Mouse (Mus musculus) neural tube, embryonic 12.5 days (tissue): ENCODE data around the gene Fam122a. TPM values are rescaled to one million over a fixed set of nuclear protein-coding genes. Genes with fewer than 3 reads are reported as not detected.

ENCODE experiments used
- ATAC-seq: fragments of 200-750 bp; cut with Nextera tagmentation; 2 replicates; pipeline ENCODE4 v1.8.0; 2017; ENCODE audit warnings: low read depth, mild to moderate bottlenecking, moderate TSS enrichment, moderate library complexity; ENCODE audit not compliant: low FRiP score
- H3K27ac ChIP-seq: fragments of 300-500 bp; sonication (generic); 2 replicates; pipeline ENCODE4 v1.5.1; 2016
- H3K27me3 ChIP-seq: fragments of 300-500 bp; sonication (generic); replicated peaks from 2 replicates; pipeline ENCODE4 v1.6.1; 2016; ENCODE audit warnings: mild to moderate bottlenecking
- H3K36me3 ChIP-seq: fragments of 300-500 bp; sonication (generic); 2 replicates; pipeline ENCODE4 v1.6.1; 2016; ENCODE audit warnings: mild to moderate bottlenecking
- H3K4me1 ChIP-seq: fragments of 300-500 bp; sonication (generic); 2 replicates; pipeline ENCODE4 v1.6.1; 2016
- H3K4me2 ChIP-seq: fragments of 300-500 bp; sonication (generic); replicated peaks from 2 replicates; pipeline ENCODE4 v1.6.1; 2016; ENCODE audit warnings: mild to moderate bottlenecking
- H3K4me3 ChIP-seq: fragments of 300-500 bp; sonication (generic); 2 replicates; pipeline ENCODE4 v1.5.1; 2016
- H3K9ac ChIP-seq: fragments of 300-500 bp; sonication (generic); 2 replicates; pipeline ENCODE4 v1.6.1; 2016; ENCODE audit warnings: mild to moderate bottlenecking
- H3K9me3 ChIP-seq: fragments of 300-500 bp; sonication (generic); 2 replicates; pipeline ENCODE4 v1.6.1; 2016; ENCODE audit warnings: mild to moderate bottlenecking
- WGBS: fragments of 180-500 bp; shearing (Covaris S2); methylation state at CpG from one replicate; pipeline ENCODE4 v1.1.7; 2016; 5-methylcytosine and 5-hydroxymethylcytosine counted together
- polyA plus RNA-seq: library from polyadenylated mRNA; unstranded; fragments of >200 nt; fragmentation: Nextera tagmentation; extraction: Ambion mirVana; gene quantifications from 2 replicates; pipeline ENCODE4 v1.2.1, GENCODE M21; 2016

Gene Fam122a
- polyA plus RNA-seq, 1 experiment from 2014 or later, result 68.7 TPM

DNA sequence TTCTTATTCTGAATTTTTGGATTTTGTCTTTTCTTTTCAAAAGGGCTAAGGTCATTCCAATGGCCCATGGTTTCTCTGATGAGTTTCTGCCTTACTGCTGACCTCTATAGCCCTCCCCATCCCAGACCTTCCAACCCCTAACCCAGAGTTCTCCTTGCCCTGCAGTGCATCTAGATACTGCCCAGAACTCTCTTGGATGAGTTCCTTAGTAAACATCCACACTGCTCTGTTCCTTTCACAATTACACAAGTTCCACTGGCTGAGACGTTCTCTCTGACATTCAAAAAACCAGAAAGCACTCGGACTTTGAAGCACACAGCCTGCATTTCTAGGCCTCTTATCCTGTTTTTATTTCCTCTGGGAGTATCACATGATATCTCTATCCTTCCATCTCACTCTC lies 3.8 kb upstream of the Fam122a start:
- H3K4me3 ChIP-seq, result no peak overlapping the region
- H3K4me2 ChIP-seq, result no peak overlapping the region
- 61% methylated on average over 2 of the region's 2 CpGs for WGBS

DNA sequence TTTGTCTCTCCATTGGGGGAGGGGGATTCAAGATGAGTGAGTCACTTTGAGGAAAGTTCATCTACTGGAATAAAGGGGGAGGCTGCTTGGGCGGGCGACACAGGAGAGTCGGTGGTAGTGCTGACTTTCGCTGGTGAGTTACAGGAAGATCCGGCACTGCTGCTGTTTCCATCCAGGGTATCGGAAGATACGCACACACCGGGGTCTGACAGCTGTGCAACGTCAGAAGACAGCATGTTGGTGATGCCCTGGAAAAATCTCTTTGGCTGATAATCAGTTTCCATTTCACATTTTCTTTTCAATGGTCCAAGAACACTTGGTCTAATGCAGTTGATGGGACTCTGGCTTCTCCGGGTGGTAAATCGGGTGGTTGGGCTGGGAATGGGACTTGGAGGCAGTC lies 695 bp downstream of the Fam122a start:
- H3K4me2 ChIP-seq, result peak overlapping the region; percentile 85
- no peaks in the 10 kb centered on the region for H3K9me3 ChIP-seq
- peak overlapping the region; percentile 87 for H3K9ac ChIP-seq
- ATAC-seq, result no peak; the same call in 1 of the 2 replicates
- 2% methylated on average over 11 of the region's 11 CpGs for WGBS
- H3K27ac ChIP-seq, result 0 out of 2 replicates have a peak overlapping the region, but pooled peaks have one; percentile 85
- H3K27me3 ChIP-seq, result no peaks in the 10 kb centered on the region
- H3K36me3 ChIP-seq, result no peaks in the 10 kb centered on the region
- peaks cover 5% of the 10 kb centered on the region; the same call in 1 of the 2 replicates for H3K4me1 ChIP-seq
- H3K4me3 ChIP-seq, result peak overlapping the region; percentile 78

More for the DNA sequence above, 3.8 kb upstream of the Fam122a start:
- Histone ChIP-seq H3K9ac (no peak overlapping the region), H3K27me3 (no peaks in the 10 kb centered on the region), H3K9me3 (no peaks in the 10 kb centered on the region), H3K4me1 (no peaks in the 10 kb centered on the region), H3K27ac (no peak overlapping the region), H3K36me3 (no peaks in the 10 kb centered on the region)
- no peak for ATAC-seq

DNA sequence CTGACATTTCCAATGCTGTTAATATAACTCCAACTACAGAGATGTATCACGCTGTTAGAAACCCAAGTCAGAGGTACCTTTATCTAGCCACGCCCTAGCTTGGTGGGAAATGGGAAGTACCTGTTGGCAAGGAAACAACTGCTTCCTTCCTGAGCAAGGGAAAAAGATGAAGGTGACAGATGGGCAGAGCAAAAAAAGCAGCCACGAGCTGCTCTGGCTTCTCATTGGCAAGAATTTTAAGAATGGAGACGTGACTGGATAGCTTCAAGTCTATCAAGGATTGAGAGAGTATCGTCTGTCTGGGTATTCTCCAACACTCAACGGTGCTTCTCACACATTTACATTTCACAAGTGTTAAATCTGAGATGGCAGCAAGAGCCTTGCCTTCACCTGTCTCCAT lies 1.9 kb downstream of the Fam122a start:
- Histone ChIP-seq H3K9me3 (no peaks in the 10 kb centered on the region), H3K9ac (no peak overlapping the region), H3K36me3 (no peaks in the 10 kb centered on the region), H3K27ac (no peak overlapping the region), H3K27me3 (no peaks in the 10 kb centered on the region), H3K4me3 (no peak overlapping the region), H3K4me2 (0 out of 2 replicates have a peak overlapping the region, but pooled peaks have one; percentile 18), H3K4me1 (peaks cover 5% of the 10 kb centered on the region; the same call in 1 of the 2 replicates)
- no peak for ATAC-seq
- WGBS, result 84% methylated on average over 6 of the region's 6 CpGs

DNA sequence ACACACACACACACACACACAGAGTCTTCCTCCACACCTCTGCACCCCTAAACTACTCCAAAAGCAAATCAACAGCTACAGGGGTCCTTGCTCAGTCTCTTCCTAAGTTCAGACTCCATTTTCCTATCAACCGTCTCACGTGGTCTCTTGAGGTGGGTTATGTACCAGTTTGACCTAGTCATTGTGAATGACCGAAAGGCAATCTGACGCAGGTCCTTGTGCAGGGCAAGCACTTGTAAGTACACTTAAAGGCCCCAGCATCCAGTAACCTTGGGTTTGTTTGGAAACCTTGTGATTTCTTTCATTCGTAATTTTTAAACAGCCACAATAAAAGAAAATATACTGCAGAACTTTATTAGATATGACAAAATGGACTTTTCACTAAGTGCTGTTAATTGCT lies 4.6 kb downstream of the Fam122a start:
- Histone ChIP-seq H3K4me2 (no peak overlapping the region), H3K9me3 (no peaks in the 10 kb centered on the region), H3K4me1 (peaks cover 5% of the 10 kb centered on the region; the same call in 1 of the 2 replicates), H3K27me3 (no peaks in the 10 kb centered on the region), H3K4me3 (no peak overlapping the region), H3K9ac (no peak overlapping the region), H3K27ac (no peak overlapping the region), H3K36me3 (no peaks in the 10 kb centered on the region)
- ATAC-seq, result no peak
- 89% methylated on average over 5 of the region's 5 CpGs for whole genome bisulfite sequencing

DNA sequence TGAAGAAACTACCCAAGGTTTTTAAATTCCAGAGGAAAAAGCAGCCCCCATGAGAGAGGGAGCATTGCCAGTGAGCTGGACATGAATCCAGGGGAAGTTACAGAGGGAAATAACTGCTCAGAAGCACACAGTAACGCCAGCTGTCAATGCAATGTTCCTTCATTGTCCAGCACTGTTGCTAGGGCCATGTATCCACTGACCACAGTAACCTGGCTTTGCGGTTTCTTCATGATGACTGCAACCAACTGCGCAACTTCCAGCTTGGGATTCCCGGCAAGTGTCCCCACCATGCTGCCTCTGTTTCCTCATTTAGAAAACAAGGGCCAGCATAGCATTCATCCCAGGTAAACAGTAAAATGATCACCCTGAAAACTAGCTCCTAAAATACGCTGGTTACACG lies 5.6 kb downstream of the Fam122a start:
- peaks cover 5% of the 10 kb centered on the region; the same call in 1 of the 2 replicates for H3K4me1 ChIP-seq
- no peaks in the 10 kb centered on the region for H3K27me3 ChIP-seq
- no peaks in the 10 kb centered on the region for H3K9me3 ChIP-seq
- H3K4me3 ChIP-seq, result no peak overlapping the region
- H3K4me2 ChIP-seq, result no peak overlapping the region
- WGBS, result 91% methylated on average over 6 of the region's 6 CpGs
- no peak overlapping the region for H3K9ac ChIP-seq
- no peaks in the 10 kb centered on the region for H3K36me3 ChIP-seq
- no peak for ATAC-seq
- no peak overlapping the region for H3K27ac ChIP-seq

DNA sequence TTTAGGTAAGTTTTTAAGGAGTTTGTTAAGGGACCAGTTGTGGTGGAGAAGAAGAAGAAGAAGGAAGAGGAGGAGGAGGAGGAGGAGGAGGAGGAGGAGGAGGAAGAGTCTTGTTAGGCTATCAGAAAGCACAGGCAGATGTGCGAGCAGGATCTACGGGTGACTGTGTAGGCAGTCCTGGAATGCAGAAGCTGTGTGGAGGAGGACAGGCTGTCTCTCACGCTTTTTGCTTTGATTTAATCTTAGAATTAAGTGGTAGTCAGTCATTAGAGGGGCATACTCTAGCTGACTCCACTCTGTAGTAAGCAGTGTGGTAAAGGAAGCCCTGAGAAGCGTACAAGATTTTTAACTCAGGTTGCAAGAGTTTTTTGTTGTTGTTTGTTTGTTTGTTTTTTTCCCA lies 7.9 kb downstream of the Fam122a start:
- Histone ChIP-seq H3K4me1 (no peaks in the 10 kb centered on the region), H3K27ac (no peak overlapping the region), H3K9ac (no peak overlapping the region), H3K4me3 (no peak overlapping the region), H3K4me2 (no peak overlapping the region), H3K27me3 (no peaks in the 10 kb centered on the region), H3K9me3 (no peaks in the 10 kb centered on the region), H3K36me3 (no peaks in the 10 kb centered on the region)
- WGBS, result 73% methylated on average over 4 of the region's 4 CpGs
- no peak for ATAC-seq

DNA sequence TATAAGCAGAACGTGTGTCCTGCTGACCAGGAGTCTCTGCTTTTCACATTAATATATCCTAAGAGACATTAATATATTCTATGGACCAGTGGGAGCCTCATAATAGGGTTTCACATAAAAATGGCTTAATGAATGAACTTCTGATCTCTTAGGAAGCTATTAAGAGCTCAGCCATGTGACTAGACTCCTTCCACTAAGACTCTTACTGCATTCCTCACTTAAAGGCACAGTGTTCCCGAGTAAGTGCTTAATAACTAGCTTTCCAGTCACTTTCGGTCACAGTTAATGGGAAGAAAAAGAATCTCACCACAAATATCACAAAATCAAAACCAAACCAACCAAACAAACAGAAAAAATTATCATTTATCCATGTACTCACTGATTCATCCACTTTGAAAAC lies 8.5 kb downstream of the Fam122a start:
- H3K4me2 ChIP-seq, result no peak overlapping the region
- no peak overlapping the region for H3K9ac ChIP-seq
- H3K4me3 ChIP-seq, result no peak overlapping the region
- H3K27ac ChIP-seq, result no peak overlapping the region
- no peaks in the 10 kb centered on the region for H3K9me3 ChIP-seq
- WGBS, result 80% methylated on average over 3 of the region's 3 CpGs
- H3K4me1 ChIP-seq, result no peaks in the 10 kb centered on the region
- no peaks in the 10 kb centered on the region for H3K36me3 ChIP-seq
- no peak for ATAC-seq
- no peaks in the 10 kb centered on the region for H3K27me3 ChIP-seq

DNA sequence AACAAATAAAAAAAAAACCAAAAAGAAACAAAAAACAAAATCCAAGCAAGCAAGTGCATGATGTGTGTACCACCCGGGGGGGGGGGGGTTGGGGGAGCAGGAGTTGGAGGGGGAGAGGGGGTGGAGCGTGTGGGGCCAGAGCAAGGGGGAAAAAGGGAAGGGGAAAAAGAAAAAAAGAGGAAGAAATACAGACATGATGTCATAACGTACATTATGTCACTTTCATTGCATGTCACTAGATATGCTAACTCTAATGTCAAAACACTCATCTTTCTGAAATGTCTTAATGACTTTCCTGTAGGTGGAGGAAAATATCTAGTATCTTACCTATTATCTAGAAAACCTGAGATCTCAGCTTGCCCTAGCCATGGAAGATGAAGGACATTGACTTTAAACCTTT lies 14.1 kb downstream of the Fam122a start:
- Histone ChIP-seq H3K4me3 (no peak overlapping the region), H3K4me1 (no peaks in the 10 kb centered on the region), H3K36me3 (no peaks in the 10 kb centered on the region), H3K27ac (no peak overlapping the region), H3K27me3 (no peaks in the 10 kb centered on the region), H3K9me3 (no peaks in the 10 kb centered on the region), H3K9ac (no peak overlapping the region), H3K4me2 (no peak overlapping the region)
- WGBS, result 90% methylated on average over 3 of the region's 3 CpGs
- ATAC-seq, result no peak

DNA sequence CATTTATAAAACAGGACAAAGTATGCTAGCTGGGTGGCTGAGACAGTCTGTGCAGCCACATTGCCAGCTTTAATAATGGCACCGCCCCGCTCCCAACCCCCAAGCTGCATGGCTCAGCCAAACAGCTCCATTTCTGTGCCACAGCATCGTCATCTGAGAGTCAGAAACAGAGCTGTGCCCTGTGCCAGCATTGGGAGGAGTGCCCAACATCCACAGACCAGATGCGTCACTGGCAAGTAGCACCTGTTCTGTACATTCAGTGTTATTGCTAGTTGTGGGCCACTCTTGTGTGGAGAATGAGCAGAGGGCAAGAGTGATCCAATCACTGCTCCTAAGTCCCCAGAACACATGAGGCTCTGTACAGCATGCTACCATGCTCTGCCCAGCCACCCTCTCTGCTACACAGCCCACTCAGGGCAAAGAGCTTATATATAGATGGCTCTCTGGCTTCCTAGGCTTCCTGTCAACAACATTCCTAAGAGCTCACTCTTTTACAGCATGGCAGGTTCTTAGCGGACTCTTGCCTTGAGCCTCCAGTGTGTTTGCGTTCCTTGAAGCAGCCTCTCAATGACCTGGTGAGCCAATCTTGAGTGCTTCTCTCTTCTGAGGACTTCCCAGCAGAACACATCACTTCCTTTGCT lies 20.4 kb downstream of the Fam122a start:
- H3K4me2 ChIP-seq, result no peak overlapping the region
- 92% methylated on average over 6 of the region's 6 CpGs for WGBS
- H3K36me3 ChIP-seq, result no peaks in the 10 kb centered on the region
- H3K27me3 ChIP-seq, result no peaks in the 10 kb centered on the region
- no peaks in the 10 kb centered on the region for H3K9me3 ChIP-seq
- no peak overlapping the region for H3K9ac ChIP-seq
- no peak overlapping the region for H3K4me3 ChIP-seq
- ATAC-seq, result no peak
- H3K27ac ChIP-seq, result no peak overlapping the region
- H3K4me1 ChIP-seq, result 0 out of 2 replicates have a peak, but pooled peaks cover 5% of the 10 kb centered on the region

DNA sequence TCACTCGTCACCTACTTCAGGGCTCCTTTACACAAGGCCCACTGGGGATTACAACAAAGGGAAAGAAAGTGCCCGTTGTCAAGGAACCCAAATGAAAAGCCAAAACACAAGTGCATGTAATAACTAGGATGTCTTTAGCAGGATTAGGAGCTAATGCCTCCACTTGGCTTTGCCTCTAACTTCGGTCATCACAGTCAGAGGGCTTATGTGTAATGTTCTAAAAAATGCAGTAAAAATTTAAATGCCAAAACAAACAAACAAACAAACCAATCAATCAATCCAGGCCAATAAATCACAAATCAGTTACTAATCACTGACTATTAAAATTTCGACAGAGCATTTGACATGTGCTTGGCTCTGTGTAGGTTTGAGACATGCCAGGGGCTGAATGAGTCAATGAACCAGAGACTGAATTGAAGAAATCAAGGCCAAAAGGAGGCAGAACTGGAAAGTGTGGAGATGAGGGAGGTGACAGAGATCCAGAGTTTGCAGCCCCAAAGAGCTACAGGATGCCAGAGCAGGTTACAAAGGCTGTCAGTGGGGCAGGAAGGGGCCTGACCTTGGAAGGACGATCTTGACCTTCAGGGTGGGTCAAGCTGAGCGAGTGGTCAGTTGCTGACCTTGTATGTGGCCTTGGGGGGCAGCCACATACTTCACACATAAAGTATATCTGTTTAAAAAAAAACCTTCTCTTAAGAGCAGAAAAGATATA lies 21.8 kb downstream of the Fam122a start:
- H3K4me3 ChIP-seq, result no peak overlapping the region
- H3K4me1 ChIP-seq, result 0 out of 2 replicates have a peak, but pooled peaks cover 5% of the 10 kb centered on the region
- ATAC-seq, result no peak
- H3K27ac ChIP-seq, result no peak overlapping the region
- no peak overlapping the region for H3K4me2 ChIP-seq
- no peaks in the 10 kb centered on the region for H3K9me3 ChIP-seq
- H3K9ac ChIP-seq, result no peak overlapping the region
- WGBS, result 87% methylated on average over 6 of the region's 6 CpGs
- H3K36me3 ChIP-seq, result no peaks in the 10 kb centered on the region
- H3K27me3 ChIP-seq, result no peaks in the 10 kb centered on the region

DNA sequence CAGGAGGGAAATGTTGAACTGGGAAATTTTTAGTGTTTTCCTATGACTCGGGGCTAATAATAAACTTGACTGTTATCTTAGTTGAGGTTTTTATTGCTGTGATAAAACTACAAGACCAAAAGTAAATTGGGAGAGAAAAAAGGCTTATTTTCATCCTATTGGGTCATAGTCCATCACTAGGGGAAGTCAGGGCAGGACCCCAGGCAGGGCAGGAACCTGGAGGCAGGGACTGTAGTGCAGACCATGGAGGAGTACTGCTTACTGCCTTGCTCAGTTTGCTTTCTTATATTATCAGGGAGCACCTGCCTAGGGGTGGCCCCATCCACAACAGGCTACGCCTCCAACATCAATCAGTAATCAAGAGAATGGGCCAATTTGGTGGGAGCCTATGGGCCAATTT lies 22.7 kb downstream of the Fam122a start:
- Histone ChIP-seq H3K9me3 (no peaks in the 10 kb centered on the region), H3K27ac (no peak overlapping the region), H3K36me3 (no peaks in the 10 kb centered on the region), H3K4me2 (no peak overlapping the region), H3K4me1 (0 out of 2 replicates have a peak, but pooled peaks cover 5% of the 10 kb centered on the region), H3K27me3 (no peaks in the 10 kb centered on the region), H3K4me3 (no peak overlapping the region), H3K9ac (no peak overlapping the region)
- ATAC-seq, result no peak
- 62% methylated on average over 2 of the region's 2 CpGs for WGBS

DNA sequence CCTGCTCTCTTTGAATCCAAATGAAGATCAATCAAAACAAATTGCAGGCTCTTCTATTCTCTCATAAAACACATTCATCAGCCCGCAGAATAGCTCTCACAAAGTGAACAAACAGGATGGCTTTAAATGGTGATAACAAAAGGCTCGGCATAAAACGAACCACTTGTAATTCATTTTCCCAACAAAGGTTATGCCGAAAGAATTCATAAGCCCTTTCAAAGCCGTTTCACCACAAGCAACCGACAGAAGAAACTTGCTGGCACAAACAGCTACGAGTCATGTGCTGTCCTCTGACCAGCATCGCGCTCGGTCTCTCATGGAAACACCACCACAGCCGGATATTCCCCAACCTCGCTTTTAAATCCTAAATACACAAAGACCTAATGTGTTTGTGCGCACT lies 23.8 kb downstream of the Fam122a start:
- Histone ChIP-seq H3K36me3 (no peaks in the 10 kb centered on the region), H3K9me3 (no peaks in the 10 kb centered on the region), H3K9ac (no peak overlapping the region), H3K4me1 (0 out of 2 replicates have a peak, but pooled peaks cover 5% of the 10 kb centered on the region), H3K4me2 (peak overlapping the region; percentile 38; the same call in 1 of the 2 replicates), H3K4me3 (no peak overlapping the region), H3K27ac (no peak overlapping the region), H3K27me3 (no peaks in the 10 kb centered on the region)
- 30% methylated on average over 13 of the region's 13 CpGs for WGBS
- no peak for ATAC-seq
